Mouse (Mus musculus) E14TG2a.4 (cell line): Measurements from ENCODE around the gene Mafb.

Experiments used
- CTCF ChIP-seq: conservative IDR thresholded peaks from 2 replicates; pipeline ENCODE4 v1.5.1; 2014; ENCODE audit warnings: low read length
- NANOG ChIP-seq: IDR thresholded peaks from 2 replicates; pipeline ENCODE4 v1.6.1; 2014; ENCODE audit warnings: borderline replicate concordance, low read length, mixed read lengths

DNA sequence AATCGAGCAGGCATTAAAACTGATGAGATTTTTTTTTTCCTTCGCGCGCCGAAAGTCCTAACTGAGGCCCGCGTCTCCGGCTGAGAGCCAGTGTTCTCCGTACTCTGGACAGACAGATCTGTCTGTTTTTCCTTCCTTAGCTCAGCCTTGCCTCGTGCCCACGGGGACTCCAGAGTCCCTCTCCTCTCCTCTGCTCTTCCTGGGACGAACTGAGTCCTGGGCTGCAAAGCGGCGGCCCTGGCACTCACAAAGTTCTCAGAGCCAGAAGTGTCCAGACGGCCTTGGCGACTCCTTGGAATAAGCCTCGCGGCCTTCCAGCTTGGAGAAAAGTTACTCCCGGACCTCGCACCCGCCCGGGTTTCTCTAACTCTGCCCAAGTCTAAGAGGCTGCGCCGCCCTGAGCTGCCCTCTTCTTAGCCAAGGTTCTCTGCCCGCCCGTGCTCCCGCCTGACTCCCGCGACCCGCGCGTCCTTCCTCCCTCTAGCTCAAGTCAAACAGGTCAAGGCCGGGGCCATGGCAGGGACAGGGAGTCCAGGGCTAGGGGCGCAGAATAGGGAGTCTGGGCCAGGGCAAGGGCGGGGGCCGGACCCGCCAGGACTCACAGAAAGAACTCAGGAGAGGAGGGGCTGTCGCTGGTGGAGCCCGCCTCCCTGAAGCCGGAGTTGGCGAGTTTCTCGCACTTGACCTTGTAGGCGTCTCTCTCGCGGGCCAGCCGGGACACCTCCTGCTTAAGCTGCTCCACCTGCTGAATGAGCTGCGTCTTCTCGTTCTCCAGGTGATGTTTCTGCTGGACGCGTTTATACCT is 1.6 kb downstream of the Mafb start:
- TF ChIP-seq CTCF (no peak), NANOG (no peak)
